Mouse (Mus musculus) 3134 (cell line): ENCODE data around the gene Gnao1.

ENCODE experiments used
- DNase-seq: peaks from one replicate; pipeline ENCODE4 v3.0.0-alpha.2; 2011; ENCODE audit warnings: low spot score; ENCODE audit not compliant: insufficient read length; ENCODE audit errors: extremely low read depth

Gene Gnao1

DNA sequence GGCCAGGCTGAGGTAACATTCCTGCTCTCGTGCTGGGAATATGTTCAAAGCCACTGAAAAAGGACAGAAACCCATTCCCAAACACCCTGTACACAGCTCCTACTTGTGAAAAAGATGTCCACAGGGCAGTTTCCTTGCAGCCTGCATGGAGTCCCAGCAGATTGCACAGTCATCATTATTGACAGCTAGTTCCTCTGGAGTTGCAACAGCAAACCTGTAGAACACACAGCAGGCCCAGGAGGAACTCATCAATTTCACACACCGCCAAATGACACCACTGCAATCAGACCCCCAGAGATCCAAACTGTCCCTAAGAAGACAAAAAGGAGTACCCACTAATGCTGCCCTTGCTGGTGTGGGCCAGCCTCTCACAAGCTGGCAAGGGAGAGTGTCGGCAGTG lies 175.0 kb downstream of the Gnao1 start:
- no peak for DNase-seq

DNA sequence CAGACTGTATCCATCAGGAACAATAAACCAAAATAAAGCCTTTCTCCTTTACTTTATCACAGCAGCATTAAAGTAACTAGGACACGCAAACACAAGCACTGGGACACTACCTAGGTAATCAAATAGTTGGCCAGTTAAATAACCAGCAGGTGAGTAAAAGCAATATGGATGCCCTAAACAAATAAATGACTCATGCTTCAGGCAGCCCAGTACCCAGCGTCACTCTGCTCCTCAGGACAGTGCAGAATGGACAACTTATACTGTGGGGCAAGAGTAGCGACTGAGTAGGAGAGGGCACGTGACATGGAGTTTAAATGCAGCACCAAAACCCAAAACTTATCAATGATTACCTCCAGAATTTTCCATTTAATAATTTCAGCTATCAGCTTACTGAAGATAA lies 180.0 kb downstream of the Gnao1 start:
- no peak for DNase-seq

GRCm38 (mm10) chr8:93998961-93999360 lies 189.2 kb downstream of the Gnao1 start:
- DNase-seq = no peak

GRCm38 (mm10) chr8:94004139-94004538 lies 194.4 kb downstream of the Gnao1 start:
- DNase-seq = no peak

GRCm38 (mm10) chr8:94009243-94009845 lies 199.6 kb downstream of the Gnao1 start:
- no peak for DNase-seq

DNA sequence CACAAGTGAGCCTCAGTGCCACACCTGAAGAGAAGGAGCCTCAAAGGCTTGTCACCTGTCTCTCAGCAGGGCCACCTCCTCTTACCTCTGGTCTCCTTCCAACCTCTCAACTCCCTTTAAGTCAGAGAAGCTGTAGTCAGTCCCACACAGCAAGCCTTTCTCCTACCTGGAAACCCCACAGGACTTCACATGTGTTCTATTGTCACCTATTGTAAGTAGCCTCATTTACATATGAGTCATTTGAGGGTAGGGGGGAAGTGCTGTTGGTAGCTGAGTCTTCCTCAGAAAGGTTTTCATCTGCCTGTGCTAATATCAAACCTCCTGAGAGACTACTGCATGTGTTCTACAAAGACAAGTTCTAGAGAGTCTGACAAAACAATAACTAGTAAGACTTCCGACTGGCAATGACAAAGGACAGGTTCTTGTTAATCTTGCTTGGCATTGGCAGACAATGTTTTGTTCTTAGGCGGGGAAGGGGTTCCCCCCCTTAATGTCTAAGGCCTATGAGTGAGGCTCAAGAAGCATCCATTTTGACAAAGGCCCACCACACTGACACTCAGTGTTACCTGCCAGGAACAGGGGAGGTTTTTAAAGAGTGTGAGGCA lies 200.4 kb downstream of the Gnao1 start:
- DNase-seq = no peak

DNA sequence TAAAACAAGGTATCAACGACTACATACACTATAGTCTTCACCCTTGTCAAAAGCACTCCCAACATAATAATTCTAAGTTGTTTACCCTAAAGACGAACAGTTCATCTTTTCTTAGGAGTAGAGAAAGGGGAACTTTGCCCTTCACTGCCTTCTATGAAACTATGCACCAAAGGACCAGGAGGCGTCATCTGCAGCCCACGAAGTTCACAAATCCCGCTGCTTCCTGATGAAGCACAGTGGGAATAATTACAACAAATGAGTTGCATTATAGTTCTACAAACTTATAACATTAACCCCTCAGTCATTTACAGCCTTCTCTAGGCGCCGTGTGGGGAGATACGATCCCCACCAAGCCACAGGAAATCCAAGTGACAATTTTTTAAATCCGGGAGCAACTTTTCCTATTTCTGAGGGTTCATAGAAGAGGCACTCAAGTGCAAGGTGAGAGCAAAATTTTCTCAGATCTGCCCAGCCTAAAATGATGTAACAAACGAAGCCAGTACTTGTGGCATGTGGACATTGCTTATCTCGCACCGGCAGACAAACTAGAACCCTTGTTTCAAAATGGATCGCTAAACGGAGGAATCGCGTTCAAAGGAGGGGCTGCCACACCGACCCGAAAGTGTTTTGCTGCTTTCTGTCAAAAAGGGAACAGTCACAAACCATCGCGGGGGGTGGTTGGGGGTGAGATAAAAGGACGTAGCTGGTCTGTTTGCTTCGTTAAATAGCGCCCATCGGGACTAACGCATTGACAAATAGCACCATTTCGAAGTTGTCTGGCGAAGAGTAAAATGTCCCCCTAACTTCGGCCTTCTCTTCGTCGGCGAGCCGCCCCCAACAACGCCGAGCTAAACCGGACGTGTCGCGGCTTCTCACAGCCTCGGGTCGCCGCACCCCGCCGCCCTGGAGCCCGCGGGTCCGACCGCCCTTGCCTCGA lies 201.6 kb downstream of the Gnao1 start:
- no peak for DNase-seq

DNA sequence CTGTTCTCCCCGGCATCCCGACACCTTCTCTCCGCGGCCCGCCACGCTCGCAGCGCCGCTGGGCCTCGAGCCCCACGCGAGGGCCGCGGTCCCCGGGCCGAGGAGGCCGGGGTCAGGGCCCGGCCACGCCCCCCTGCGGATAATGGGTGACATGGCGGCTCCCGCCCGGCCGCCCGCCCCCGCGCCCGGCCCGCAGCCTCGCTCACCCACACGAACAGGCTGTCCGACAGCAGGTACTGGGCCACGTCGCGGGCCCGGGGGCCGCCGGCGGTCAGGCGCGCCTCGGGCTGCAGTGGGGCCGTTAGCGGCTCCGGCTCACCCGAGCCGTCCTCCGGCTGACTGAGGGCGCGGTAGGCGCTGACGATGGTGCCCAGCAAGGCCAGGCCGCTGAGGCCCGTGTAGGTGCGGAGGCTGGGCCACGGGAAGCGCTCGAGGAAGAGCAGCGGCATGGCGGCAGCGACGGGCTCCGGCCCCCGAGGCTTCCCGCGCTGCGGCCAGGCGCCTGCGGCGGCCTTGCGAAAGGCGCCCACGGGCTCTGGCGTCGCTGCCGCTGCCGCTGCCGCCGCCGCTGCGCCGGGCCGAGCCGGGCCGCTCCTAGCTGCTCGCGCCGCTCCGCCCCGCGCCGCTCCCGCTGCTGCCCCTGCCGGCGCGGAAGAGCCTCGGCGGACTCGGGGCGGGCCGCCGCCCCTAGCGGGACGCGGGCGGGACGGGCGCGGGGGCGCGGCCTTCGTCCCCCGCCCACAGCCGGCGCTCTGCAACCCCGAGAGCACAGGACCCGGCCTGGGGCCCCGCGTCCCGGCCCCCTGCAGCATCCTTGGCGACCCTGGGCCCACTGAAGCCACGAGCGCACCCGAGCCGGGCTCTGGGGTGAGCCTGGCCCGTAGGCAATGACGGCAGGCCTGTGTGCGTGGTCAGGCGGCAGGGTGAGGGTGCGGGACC lies 202.5 kb downstream of the Gnao1 start, which contains the start of gene Amfr:
Amfr (minus strand) TSS at position 830 of the 939 bp plus-strand sequence.
- DNase-seq = peak; percentile 82

GRCm38 (mm10) chr8:94013026-94013612 lies 203.4 kb downstream of the Gnao1 start:
- DNase-seq = no peak
